Mouse (Mus musculus): ENCODE data around the gene Lbx2. TPM values are rescaled to one million over a fixed set of nuclear protein-coding genes. Genes with fewer than 3 reads are reported as not detected.

Lbx2 gene
- not detected for polyA plus RNA-seq (2017; shearing (Covaris generic))

DNA sequence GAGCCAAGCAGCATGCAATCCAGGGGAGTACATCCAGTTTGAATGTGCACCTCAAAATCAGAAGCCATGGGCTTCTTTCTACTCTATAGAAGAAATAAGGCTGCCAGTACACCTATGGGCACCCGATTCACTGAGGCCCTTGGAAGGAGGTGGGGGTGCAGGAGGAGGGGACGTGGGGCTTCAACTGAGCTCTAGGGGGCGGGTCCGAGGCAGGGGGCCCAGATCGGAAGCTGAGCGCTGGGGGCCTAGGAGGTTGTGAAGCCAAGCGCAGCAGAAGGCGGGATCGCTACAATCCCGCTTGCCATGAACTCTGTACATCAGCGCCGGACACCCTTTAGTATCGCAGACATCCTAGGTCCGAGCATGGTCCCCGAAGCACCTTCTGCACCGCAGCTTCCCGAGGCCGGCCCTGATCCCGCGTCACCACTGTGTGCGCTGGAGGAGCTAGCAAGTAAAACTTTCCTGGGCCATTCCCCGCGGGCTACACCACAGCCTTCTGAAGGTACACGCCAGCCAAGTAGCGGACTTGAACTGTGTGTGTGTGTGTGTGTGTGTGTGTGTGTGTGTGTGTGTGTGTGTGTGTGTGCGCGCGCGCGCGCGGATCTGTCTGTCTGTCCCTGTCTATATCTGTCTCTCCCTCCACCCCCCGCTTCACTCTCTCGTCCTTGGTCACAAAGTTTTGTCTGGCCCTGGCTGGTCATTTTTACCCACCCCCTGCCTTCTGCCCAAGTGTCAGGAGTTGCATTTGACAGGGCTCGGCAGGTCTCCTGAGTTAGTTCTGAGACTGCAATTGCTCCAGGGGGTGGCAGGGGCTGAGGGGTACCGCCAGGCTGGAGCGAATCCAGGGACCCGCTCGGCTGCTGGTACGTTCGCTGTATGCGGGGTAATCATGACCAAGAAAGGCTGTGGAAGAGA is at the start of gene Lbx2:
Gene Lbx2 (plus strand): TSS at position 247 of the 915 bp plus-strand sequence.

DNA sequence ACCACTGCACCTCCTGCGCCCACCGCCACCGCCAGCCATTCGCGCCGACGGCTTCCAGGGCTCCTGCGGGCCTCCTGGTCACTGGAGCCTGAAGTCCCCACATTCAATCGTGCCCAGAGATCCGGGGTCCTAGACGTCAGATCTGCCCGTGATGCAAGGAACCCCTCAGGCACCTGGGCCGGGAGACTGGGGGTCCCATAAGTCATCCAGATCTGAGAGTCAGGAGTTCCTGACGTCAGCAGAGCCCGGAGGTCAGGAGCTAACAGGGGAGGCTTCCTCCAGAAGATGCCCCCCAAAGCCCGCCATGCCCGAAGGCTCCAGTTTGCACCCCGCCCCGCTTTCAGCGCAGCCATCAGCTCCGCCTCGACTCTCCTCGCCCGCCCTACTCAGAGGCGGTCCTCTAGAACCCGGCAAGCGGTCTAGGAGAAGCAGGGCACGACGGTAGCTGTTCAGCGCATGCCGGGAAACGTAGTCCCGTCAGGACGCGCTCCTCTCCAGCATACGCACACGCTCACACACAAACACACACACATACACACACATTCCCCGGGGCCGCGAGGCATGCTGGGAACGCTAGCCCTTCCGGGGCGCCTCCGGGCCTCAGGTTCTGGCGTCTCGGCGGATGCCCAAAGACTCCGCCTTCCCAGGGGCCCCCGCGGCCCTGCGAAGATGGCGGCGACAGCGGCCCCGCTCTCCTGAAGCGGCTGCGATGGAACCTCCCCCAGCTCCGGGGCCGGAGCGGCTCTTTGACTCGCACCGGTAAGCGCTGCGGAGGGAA is 31.9 kb upstream of the Lbx2 start, which contains the start of gene Aup1:
Gene Aup1 (plus strand): TSS at position 448 of the 778 bp plus-strand sequence.

DNA sequence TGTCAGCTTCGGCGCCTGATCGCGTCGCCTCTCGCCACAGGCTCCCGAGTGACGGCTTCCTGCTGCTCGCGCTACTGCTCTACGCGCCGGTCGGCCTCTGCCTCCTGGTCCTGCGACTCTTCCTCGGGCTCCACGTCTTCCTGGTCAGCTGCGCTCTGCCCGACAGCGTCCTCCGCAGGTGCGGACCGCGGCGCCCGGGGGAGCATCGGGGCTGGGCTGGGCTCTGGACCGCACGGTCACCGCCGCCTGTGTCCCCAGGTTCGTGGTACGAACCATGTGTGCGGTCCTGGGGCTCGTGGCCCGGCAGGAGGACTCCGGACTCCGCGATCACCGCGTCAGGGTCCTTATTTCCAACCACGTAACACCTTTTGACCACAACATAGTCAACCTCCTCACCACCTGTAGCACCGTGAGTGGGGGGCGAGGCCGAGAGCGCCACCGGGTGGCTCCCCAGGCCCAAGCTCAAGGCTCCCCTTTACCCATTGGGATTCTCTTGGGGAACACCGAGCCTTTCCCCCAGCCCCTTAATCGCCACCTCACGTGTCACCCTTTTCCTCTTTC is 31.2 kb upstream of the Lbx2 start, which contains the start of gene Htra2:
Gene Htra2 (minus strand): TSS at position 403 of the 561 bp plus-strand sequence.

DNA sequence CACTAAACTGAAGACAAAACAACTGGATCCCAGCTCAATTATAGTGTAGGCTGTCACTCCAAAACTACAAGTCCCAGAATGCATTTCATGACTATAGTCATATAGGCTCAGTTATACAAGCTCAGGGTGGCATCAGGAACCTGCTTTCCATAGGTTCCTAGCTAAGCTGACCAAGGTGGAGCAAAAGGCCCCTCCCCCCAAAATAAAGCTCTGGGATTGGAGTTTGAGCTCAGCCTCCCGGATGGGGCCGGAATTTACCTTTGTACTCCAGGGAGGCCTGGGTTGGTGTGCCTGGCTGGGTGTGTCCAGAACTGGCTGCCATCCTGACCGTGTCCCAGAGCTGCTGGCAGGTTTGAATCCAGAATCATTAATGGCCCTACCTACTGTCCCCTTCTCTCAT is 28.4 kb upstream of the Lbx2 start, which contains the start of gene Dqx1:
Gene Dqx1 (plus strand): TSS at position 55 of the 400 bp plus-strand sequence.

DNA sequence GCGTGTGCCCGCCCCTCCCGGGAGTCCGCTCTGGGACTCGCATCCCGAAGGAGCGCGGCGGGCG is 16.1 kb upstream of the Lbx2 start, which contains the start of gene Tlx2:
Gene Tlx2 (minus strand): TSS at position 47 of the 64 bp plus-strand sequence.

DNA sequence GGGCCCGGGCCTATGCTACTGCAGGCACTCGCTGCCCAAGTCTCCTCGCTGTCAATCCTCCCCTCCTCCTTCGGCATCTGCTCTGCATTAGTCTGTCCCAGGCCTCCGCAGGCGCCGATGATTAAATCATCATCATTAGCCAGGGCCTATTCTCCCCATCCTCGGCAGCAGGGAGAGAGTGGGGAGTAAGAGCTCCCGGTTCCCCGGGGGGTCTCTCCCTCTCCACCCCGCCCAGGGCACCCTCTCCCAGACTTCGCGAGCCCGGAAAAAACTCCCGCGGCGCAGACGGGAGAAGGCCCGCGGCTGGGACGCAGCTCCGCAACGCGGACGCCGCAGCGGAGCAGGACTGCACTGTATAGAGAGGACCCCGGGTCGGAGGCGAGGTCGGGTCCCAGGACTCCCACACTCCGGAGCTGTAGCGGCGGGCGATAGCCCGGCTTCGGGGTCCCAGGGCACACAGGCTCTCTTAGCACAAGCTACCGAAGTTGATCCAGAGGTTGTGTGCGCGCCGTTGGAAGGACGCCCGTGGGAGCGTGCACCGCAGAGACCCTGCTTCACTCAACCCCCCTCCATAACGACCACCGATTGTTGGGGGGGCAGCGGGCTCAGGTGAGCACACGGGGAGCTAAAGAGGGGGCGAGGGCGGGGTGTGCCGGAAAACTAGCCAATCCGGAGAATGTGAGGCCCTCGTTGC is 8.4 kb upstream of the Lbx2 start, which contains the start of gene Pcgf1:
Gene Pcgf1 (plus strand): TSS at position 240 of the 694 bp plus-strand sequence.

DNA sequence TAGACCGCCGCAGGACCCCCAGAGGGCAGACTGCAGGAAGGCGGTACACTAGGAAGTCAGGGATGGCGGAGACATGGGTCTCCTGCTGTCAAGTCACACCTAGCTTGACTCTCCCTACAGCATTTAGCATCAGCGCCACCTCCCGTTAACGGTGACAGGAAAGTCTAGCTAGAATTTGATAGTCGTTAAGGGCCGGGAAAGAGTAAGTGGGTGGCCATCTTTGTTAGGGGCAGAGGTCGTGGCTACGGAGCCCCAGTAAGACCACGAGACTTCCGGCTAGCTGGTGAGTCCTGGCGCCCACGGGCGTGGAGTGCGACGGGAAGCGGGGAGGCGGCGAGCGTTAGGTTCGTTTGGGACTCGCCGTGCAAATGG is 15.1 kb downstream of the Lbx2 start, which contains the start of the genes Ccdc142 and Gm42688:
Gene Ccdc142 (plus strand): TSS at position 286 of the 372 bp plus-strand sequence.
Gene Gm42688 (plus strand): TSS at position 302 of the 372 bp plus-strand sequence.

DNA sequence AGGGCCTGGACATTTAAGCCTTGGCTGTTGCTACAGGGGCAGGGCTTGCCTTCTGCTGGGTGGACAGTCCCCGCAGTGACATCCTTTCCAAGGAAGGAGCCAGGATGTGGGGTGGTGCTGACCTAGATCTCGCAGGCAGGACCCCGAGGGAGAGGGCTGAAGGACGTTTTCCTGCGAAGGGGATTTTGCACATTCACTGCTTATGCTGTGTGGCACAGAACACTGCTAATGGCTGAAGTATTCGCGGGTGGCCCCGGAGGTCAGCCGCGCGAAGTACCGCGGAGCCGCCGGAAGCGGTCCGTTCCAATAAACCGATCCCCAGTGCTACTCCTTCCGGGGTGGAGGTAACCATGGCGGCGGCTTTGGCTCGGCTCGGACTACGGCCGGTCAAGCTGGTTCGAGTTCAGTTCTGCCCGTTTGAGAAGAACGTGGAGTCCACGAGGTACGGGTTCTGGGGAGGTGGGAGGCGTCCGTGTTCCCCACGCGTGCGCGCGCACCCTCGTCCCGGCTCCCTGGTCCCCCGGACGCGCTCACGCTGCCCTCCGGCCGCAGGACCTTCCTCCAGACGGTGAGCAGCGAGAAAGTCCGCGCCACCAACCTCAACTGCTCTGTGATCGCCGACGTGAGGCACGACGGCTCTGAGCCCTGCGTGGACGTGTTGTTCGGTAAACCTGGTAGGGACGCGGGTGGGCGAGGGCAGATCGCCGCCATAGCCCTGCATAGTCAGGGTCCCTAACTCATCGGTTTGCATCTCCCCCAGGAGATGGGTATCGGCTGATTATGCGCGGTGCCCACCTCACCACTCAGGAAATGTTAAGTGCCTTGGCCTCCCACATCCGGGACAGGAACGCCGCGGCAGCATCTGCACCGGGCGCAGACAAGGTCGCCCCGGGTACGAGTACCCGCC is 22.8 kb downstream of the Lbx2 start, which contains the start of gene Mrpl53:
Gene Mrpl53 (plus strand): TSS at position 279 of the 907 bp plus-strand sequence.

DNA sequence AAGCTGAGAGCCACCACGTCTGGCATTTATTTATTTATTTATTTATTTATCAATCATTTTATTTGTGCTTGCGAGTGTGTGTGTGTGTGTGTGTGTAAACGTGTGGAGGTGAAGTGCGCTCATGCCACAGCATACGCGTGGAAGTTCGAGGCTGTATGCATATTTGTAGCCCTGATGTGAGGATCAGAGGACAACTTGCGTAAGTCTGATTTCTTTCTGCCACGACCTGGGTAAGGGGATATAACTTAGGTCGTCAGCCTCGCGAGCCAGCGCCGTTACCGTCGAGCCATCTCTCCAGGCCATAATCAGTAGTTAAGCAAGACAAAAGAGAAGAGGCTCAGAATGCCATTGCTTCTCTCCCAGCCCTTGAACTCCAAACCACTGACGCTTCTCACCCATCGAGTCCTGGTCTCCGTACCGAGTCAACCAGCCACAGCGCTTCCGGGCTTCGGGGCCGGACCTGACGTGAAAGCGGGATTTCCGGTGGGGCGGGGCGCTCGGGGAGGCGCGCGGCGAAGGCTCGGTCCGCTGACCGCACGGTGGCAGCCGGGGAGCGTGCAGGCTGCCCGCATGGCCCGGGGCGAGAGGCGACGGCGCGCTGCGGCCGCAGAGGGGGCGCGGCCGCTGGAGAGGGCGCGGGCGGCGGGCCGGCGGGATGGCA is 29.0 kb downstream of the Lbx2 start, which contains the start of gene Mogs:
Gene Mogs (plus strand): TSS at position 486 of the 661 bp plus-strand sequence.

DNA sequence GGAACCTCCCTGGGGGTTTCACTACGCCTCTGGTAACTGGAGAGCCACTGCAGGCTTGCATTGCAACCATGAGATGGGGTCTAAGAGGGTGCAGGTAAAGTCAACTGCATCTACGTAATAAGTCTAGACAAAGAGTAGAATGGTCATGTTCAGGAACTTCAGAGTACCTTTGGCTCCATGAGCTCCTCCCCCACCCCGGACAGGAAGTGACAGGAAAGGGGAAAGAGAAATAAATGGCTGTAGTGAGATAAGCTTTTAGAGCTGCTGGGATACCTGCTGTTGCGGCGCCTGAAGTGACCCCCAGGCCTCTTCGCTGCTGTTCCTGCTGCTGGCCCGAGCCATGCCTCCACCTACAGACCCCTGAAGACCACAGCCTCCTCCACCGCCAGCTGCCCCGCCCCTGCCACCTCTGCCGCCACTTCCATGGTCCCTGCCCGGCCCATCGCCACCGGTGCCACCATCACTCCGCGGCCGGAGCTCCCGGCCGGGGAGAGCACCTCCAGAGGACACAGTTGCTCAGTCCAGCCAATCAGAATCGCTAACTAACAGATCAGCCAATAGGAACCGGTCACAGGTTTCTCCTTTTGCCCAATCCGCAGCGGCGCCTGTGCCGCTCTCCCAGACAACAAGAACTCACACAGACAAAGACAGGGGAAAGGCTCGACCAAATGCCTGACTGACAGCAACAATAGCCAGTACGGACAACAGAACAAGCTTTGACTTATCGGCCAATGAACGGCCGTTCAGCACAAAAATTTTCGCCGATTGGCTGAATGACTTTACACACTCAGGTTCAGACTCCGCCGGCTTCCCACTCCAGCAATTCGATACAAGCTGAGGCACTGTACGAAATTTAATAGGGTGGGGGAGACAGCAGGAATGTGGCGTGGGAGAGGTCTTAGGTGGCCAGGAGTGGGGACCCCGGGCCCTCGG is 35.0 kb downstream of the Lbx2 start, which contains the start of gene Wbp1:
Gene Wbp1 (minus strand): TSS at position 630 of the 933 bp plus-strand sequence.

DNA sequence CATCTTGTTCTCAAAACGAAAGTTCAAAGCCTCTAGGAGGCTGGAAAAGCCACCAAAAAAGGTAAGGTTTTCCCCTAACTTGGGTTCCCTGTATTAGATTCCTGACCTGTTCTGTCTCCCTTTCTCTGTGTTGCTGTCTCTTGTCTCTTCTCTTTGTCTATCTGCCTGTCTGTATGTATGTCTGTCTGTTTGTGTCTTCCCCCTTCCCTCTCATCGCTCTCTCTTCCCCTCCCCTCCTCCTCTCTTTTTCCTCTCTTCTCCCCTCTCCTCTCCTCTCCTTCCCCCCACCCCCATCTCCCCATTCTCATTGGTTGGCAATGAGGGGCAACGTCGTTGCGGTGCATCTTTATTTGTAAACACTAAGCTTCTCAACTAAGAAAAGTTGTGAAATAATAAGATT is 39.2 kb downstream of the Lbx2 start, which contains the start of gene Ino80b:
Gene Ino80b (minus strand): TSS at position 101 of the 400 bp plus-strand sequence.

DNA sequence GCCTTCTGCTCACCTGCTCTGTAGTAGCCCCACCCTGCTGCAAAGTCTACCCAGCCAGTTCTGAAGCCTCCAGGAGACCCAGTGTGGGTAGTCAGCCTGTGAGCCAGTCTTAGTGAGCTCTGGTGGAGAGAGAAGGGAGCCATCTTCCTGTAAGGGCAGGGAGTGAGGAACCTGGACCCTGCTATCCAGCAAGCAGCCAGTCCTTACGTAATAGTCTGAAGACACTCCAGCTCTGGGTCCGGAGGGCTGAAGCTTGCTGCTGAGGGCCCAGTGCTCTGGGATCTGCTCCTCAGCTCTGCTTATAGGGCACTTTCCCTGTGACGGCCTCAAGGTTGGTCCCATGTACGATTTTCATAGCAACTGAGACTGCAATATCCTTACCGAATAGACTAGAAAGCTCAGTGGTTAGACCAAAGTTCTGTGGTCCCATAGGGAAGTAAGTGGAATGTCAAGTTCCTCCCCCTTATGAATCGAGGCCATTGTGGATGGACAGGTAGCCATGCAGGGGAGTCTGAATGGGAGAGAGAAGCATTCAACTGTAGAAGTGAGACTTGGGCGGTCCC is 48.9 kb downstream of the Lbx2 start, which contains the start of gene Rtkn:
Gene Rtkn (plus strand): TSS at position 513 of the 563 bp plus-strand sequence.

Other genes starting within 250 kb of the Lbx2 start
- 15.4 TPM for gene Sema4f, start 146.6 kb upstream of the Lbx2 start, polyA plus RNA-seq (2017; shearing (Covaris generic))
- gene M1ap, start 139.5 kb upstream of the Lbx2 start, polyA plus RNA-seq (2017; shearing (Covaris generic)) = not detected
- 13.8 TPM for gene Dok1, start 52.9 kb upstream of the Lbx2 start, polyA plus RNA-seq (2017; shearing (Covaris generic))
- not detected for gene Loxl3, start 52.2 kb upstream of the Lbx2 start, polyA plus RNA-seq (2017; shearing (Covaris generic))
- 486 TPM for gene Aup1, start 31.8 kb upstream of the Lbx2 start, polyA plus RNA-seq (2017; shearing (Covaris generic))
- gene Htra2, start 31.1 kb upstream of the Lbx2 start, polyA plus RNA-seq (2017; shearing (Covaris generic)) = 45.1 TPM
- 3.1 TPM for gene Dqx1, start 28.5 kb upstream of the Lbx2 start, polyA plus RNA-seq (2017; shearing (Covaris generic))
- gene Tlx2, start 16.1 kb upstream of the Lbx2 start, polyA plus RNA-seq (2017; shearing (Covaris generic)) = not detected
- gene Pcgf1, start 8.5 kb upstream of the Lbx2 start, polyA plus RNA-seq (2017; shearing (Covaris generic)) = 24.7 TPM
- 3.0 TPM for gene Ccdc142, start 15.2 kb downstream of the Lbx2 start, polyA plus RNA-seq (2017; shearing (Covaris generic))
- gene Gm42688, start 15.2 kb downstream of the Lbx2 start, polyA plus RNA-seq (2017; shearing (Covaris generic)) = 7.4 TPM
- 43.7 TPM for gene Mrpl53, start 22.7 kb downstream of the Lbx2 start, polyA plus RNA-seq (2017; shearing (Covaris generic))
- 65.1 TPM for gene Mogs, start 29.1 kb downstream of the Lbx2 start, polyA plus RNA-seq (2017; shearing (Covaris generic))
- 37.0 TPM for gene Wbp1, start 35.2 kb downstream of the Lbx2 start, polyA plus RNA-seq (2017; shearing (Covaris generic))
- gene Ino80b, start 39.1 kb downstream of the Lbx2 start, polyA plus RNA-seq (2017; shearing (Covaris generic)) = 40.0 TPM
- not detected for gene Rtkn, start 49.1 kb downstream of the Lbx2 start, polyA plus RNA-seq (2017; shearing (Covaris generic))
- not detected for gene Wdr54, start 70.0 kb downstream of the Lbx2 start, polyA plus RNA-seq (2017; shearing (Covaris generic))
- not detected for gene 1700003E16Rik, start 70.0 kb downstream of the Lbx2 start, polyA plus RNA-seq (2017; shearing (Covaris generic))
- gene Dctn1, start 79.6 kb downstream of the Lbx2 start, polyA plus RNA-seq (2017; shearing (Covaris generic)) = 75.9 TPM
- gene Slc4a5, start 133.5 kb downstream of the Lbx2 start, polyA plus RNA-seq (2017; shearing (Covaris generic)) = not detected
- 63.8 TPM for gene Mthfd2, start 239.5 kb downstream of the Lbx2 start, polyA plus RNA-seq (2017; shearing (Covaris generic))
- gene Mob1a, start 239.6 kb downstream of the Lbx2 start, polyA plus RNA-seq (2017; shearing (Covaris generic)) = 155 TPM